Mouse (Mus musculus) MEL (cell line): ENCODE data around the gene Sgf29. TPM values are rescaled to one million over a fixed set of nuclear protein-coding genes. Genes with fewer than 3 reads are reported as not detected.

Source experiments
- DNase-seq: peaks from one replicate; pipeline ENCODE4 v3.0.0; 2011; ENCODE audit warnings: low read depth, low spot score
- H3K27ac ChIP-seq: 2 replicates; pipeline ENCODE4 v1.5.1; 2012; ENCODE audit warnings: low read depth, mild to moderate bottlenecking, control low read depth, low read length, moderate library complexity; ENCODE audit not compliant: control insufficient read depth
- H3K27me3 ChIP-seq, 2 experiments: fragments of 150-350 bp in 1 of 2; sonication (generic) in 1 of 2; 2 replicates each; pipeline ENCODE4 v1.6.1; 2012; ENCODE audit warnings: low read length in 2 of 2, mild to moderate bottlenecking in 2 of 2, improper control_type of control experiment in 1 of 2, moderate library complexity in 1 of 2; ENCODE audit not compliant: insufficient read depth in 2 of 2, control insufficient read depth in 1 of 2
- H3K36me3 ChIP-seq, 2 experiments: 2 replicates each; pipeline ENCODE4 v1.6.1; 2012 to 2014; ENCODE audit warnings: low read length in 2 of 2, improper control_type of control experiment in 1 of 2, inconsistent platforms in 1 of 2, mild to moderate bottlenecking in 1 of 2; ENCODE audit not compliant: insufficient read depth in 2 of 2, control insufficient read depth in 1 of 2
- H3K4me1 ChIP-seq, 2 experiments: fragments of 150-350 bp in 1 of 2; sonication (generic) in 1 of 2; 2 replicates each; pipeline ENCODE4 v1.6.1; 2012; ENCODE audit warnings: low read length in 2 of 2, improper control_type of control experiment in 1 of 2, mild to moderate bottlenecking in 1 of 2; ENCODE audit not compliant: insufficient read depth in 2 of 2, control insufficient read depth in 1 of 2
- H3K4me3 ChIP-seq, 2 experiments: fragments of 150-350 bp in 1 of 2; sonication (generic) in 1 of 2; 2 replicates each; pipeline ENCODE4 v1.5.1; 2012; ENCODE audit warnings: low read depth in 2 of 2, low read length in 2 of 2, mild to moderate bottlenecking in 2 of 2, moderate library complexity in 2 of 2, control low read depth in 1 of 2, improper control_type of control experiment in 1 of 2; ENCODE audit not compliant: control insufficient read depth in 1 of 2, insufficient read depth in 1 of 2
- H3K79me2 ChIP-seq: 2 replicates; pipeline ENCODE4 v1.6.1; 2012; ENCODE audit warnings: mild to moderate bottlenecking, low read length, moderate library complexity; ENCODE audit not compliant: control insufficient read depth, poor library complexity, insufficient read depth
- H3K9ac ChIP-seq: 2 replicates; pipeline ENCODE4 v1.6.1; 2012; ENCODE audit warnings: low read depth, mild to moderate bottlenecking, control low read depth, low read length, moderate library complexity; ENCODE audit not compliant: control insufficient read depth, poor library complexity, severe bottlenecking
- H3K9me3 ChIP-seq: fragments of 150-350 bp; sonication (generic); replicated peaks from 2 replicates; pipeline ENCODE4 v1.6.1; 2012; ENCODE audit warnings: mild to moderate bottlenecking, low read length, improper control_type of control experiment, moderate library complexity; ENCODE audit not compliant: insufficient read depth
- BHLHE40 ChIP-seq: IDR thresholded peaks from 2 replicates; pipeline ENCODE4 v1.6.1; 2012; ENCODE audit warnings: low read depth, mild to moderate bottlenecking, inconsistent platforms, low read length, improper control_type of control experiment, borderline replicate concordance
- CHD1 ChIP-seq: IDR thresholded peaks from 2 replicates; pipeline ENCODE4 v1.6.1; 2012; ENCODE audit warnings: low read depth, mild to moderate bottlenecking, inconsistent platforms, low read length, improper control_type of control experiment
- E2F4 ChIP-seq: IDR thresholded peaks from 2 replicates; pipeline ENCODE4 v1.6.1; 2011; ENCODE audit warnings: low read depth, low read length, improper control_type of control experiment, borderline replicate concordance
- ELF1 ChIP-seq: IDR thresholded peaks from 2 replicates; pipeline ENCODE4 v1.6.1; 2014; ENCODE audit warnings: low read depth, mild to moderate bottlenecking, inconsistent platforms, low read length, improper control_type of control experiment, moderate library complexity
- GABPA ChIP-seq: IDR thresholded peaks from 2 replicates; pipeline ENCODE4 v1.6.1; 2012; ENCODE audit warnings: low read depth, mild to moderate bottlenecking, inconsistent platforms, low read length, improper control_type of control experiment, moderate library complexity
- KAT2A ChIP-seq: conservative IDR thresholded peaks from 2 replicates; pipeline ENCODE4 v1.6.1; 2012; ENCODE audit warnings: low read depth, low read length, improper control_type of control experiment, inconsistent platforms
- MAFK ChIP-seq: IDR thresholded peaks from 2 replicates; pipeline ENCODE4 v1.6.1; 2011; ENCODE audit warnings: low read depth, mild to moderate bottlenecking, low read length, improper control_type of control experiment, borderline replicate concordance
- MAX ChIP-seq: IDR thresholded peaks from 2 replicates; pipeline ENCODE4 v1.6.1; 2011; ENCODE audit warnings: low read length, improper control_type of control experiment
- MEF2A ChIP-seq: IDR thresholded peaks from 2 replicates; pipeline ENCODE4 v1.6.1; 2014; ENCODE audit warnings: low read depth, mild to moderate bottlenecking, inconsistent platforms, low read length, improper control_type of control experiment; ENCODE audit not compliant: poor library complexity, insufficient replicate concordance, severe bottlenecking; ENCODE audit errors: extremely low read depth
- MYB ChIP-seq: IDR thresholded peaks from 2 replicates; pipeline ENCODE4 v1.6.1; 2011; ENCODE audit warnings: mild to moderate bottlenecking, low read depth, low read length, improper control_type of control experiment
- MYC ChIP-seq: IDR thresholded peaks from 2 replicates; pipeline ENCODE4 v1.6.1; 2011; ENCODE audit warnings: low read depth, mild to moderate bottlenecking, low read length, improper control_type of control experiment, moderate library complexity
- NRF1 ChIP-seq: IDR thresholded peaks from 2 replicates; pipeline ENCODE4 v1.6.1; 2014; ENCODE audit warnings: low read depth, mild to moderate bottlenecking, inconsistent platforms, low read length, improper control_type of control experiment, moderate library complexity; ENCODE audit not compliant: poor library complexity, insufficient read depth, severe bottlenecking
- POLR2A ChIP-seq, 2 experiments: IDR thresholded peaks; 2 replicates each; pipeline ENCODE4 v1.6.1; 2011 to 2012; ENCODE audit warnings: low read length in 2 of 2, mild to moderate bottlenecking in 2 of 2, control low read depth in 1 of 2, improper control_type of control experiment in 1 of 2, low read depth in 1 of 2, moderate library complexity in 1 of 2; ENCODE audit not compliant: control insufficient read depth in 1 of 2, insufficient read depth in 1 of 2, poor library complexity in 1 of 2
- POLR2AphosphoS2 ChIP-seq: IDR thresholded peaks from 2 replicates; pipeline ENCODE4 v1.6.1; 2011; ENCODE audit warnings: low read length, improper control_type of control experiment
- RCOR1 ChIP-seq: IDR thresholded peaks from 2 replicates; pipeline ENCODE4 v1.6.1; 2012; ENCODE audit warnings: low read depth, mild to moderate bottlenecking, inconsistent platforms, low read length, improper control_type of control experiment
- SIN3A ChIP-seq: IDR thresholded peaks from 2 replicates; pipeline ENCODE4 v1.6.1; 2012; ENCODE audit warnings: low read length, improper control_type of control experiment, inconsistent platforms
- SMC3 ChIP-seq: IDR thresholded peaks from 2 replicates; pipeline ENCODE4 v1.6.1; 2011; ENCODE audit warnings: low read depth, low read length, improper control_type of control experiment
- TBP ChIP-seq: IDR thresholded peaks from 2 replicates; pipeline ENCODE4 v1.8.0; 2011; ENCODE audit warnings: low read depth, low read length, improper control_type of control experiment
- USF1 ChIP-seq: IDR thresholded peaks from 2 replicates; pipeline ENCODE4 v1.6.1; 2014; ENCODE audit warnings: low read depth, mild to moderate bottlenecking, inconsistent platforms, low read length, improper control_type of control experiment, moderate library complexity
- ZMIZ1 ChIP-seq: IDR thresholded peaks from 2 replicates; pipeline ENCODE4 v1.6.1; 2012; ENCODE audit warnings: low read depth, mild to moderate bottlenecking, inconsistent platforms, low read length, improper control_type of control experiment, moderate library complexity
- polyA plus RNA-seq, 2 experiments: library from polyadenylated mRNA; stranded (reverse) in 1 of 2; unstranded in 1 of 2; fragments of >175 nt in 1 of 2; fragments of >200 nt in 1 of 2; gene quantifications; 2 replicates each; pipeline versions ENCODE4 v1.2.1 to v1.2.4; 2012; ENCODE audit warnings: low replicate concordance in 2 of 2, low read depth in 1 of 2; ENCODE audit not compliant: insufficient read length in 2 of 2, insufficient read depth in 1 of 2, missing spikeins in 1 of 2
- total RNA-seq: library from RNA; depleted of rRNA; stranded (reverse); fragments of 300-350 nt; gene quantifications from 2 replicates; pipeline ENCODE4 v1.2.3, GENCODE M21; 2012

Sgf29 gene
- total and polyA plus RNA-seq, 3 experiments = 81.7 to 117 TPM; not detected in 1

DNA sequence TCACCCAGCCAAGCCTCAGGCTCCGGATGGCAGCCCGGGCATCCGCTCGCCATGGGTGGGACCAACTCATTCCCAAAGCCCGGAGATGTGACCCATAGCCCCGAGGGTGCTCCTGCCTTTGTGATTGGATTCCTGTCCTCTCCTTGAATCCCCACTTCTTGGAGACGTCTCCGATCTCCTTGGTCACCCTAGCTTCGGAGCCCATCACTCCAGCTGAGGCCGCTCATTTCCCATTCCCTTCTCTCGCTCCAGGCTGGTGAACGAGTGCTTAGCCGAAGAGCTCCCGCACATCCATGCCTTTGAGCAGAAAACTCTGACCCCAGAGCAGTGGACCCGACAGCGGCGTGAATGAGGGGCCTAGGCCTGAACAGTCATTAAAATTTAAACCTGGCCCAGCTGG is 47.2 kb downstream of the Sgf29 start:
- Histone ChIP-seq H3K4me1 (peaks cover 2 to 16% of the 10 kb centered on the region in 2 experiments; a peak in 3 of 4 replicates), H3K9me3 (no peaks in the 10 kb centered on the region)
- DNase-seq = no peak
- TF ChIP-seq MEF2A (no peak), CHD1 (0 out of 2 replicates have a peak, but pooled peaks have one; percentile 66), GABPA (no peak), E2F4 (no peak), MAFK (no peak), MAX (0 out of 2 replicates have a peak, but pooled peaks have one; percentile 0), BHLHE40 (no peak), KAT2A (no peak)
- TF ChIP-seq, all 39 proteins: peak for 2
- Histone ChIP-seq H3K79me2 (peaks cover 21% of the 10 kb centered on the region), H3K9ac (peak overlapping the region; percentile 81), H3K27ac (no peak overlapping the region; the same call in 1 of the 2 replicates), H3K36me3 (peaks cover 0 to 17% of the 10 kb centered on the region in 2 experiments; a peak in 2 of 4 replicates), H3K27me3 (no peaks in the 10 kb centered on the region), H3K4me3 (peak overlapping the region; percentile 65 to 83)

- Histone ChIP-seq H3K27me3 (no peaks in the 10 kb centered on the region), H3K9ac (peak overlapping the region; percentile 81), H3K36me3 (peaks cover 0 to 22% of the 10 kb centered on the region in 2 experiments; a peak in 2 of 4 replicates), H3K79me2 (peaks cover 27% of the 10 kb centered on the region), H3K4me3 (peak overlapping the region; percentile 65 to 83), H3K9me3 (no peaks in the 10 kb centered on the region), H3K4me1 (peaks cover 3 to 22% of the 10 kb centered on the region in 2 experiments; a peak in 3 of 4 replicates), H3K27ac (no peak overlapping the region)
- DNase-seq = no peak
- no peak for TF ChIP-seq SIN3A
Measured at GRCm38 (mm10) chr7:126696886-126697285, 47.8 kb downstream of the Sgf29 start.

GRCm38 (mm10) chr7:126697838-126698237 is 48.7 kb downstream of the Sgf29 start:
- H3K9me3 ChIP-seq = no peaks in the 10 kb centered on the region
- H3K27ac ChIP-seq = no peak overlapping the region
- no peak for TF ChIP-seq BHLHE40
- TF ChIP-seq RCOR1 = no peak
- no peak for TF ChIP-seq ELF1
- TF ChIP-seq CHD1 = no peak
- TF ChIP-seq MYB = no peak
- no peak for TF ChIP-seq TBP
- no peak for TF ChIP-seq MAFK
- TF ChIP-seq POLR2AphosphoS2 = peak; percentile 62; the same call in 1 of the 2 replicates
- TF ChIP-seq GABPA = no peak
- TF ChIP-seq MEF2A = no peak
- TF ChIP-seq SMC3 = no peak
- TF ChIP-seq MYC = no peak
- no peak for TF ChIP-seq USF1
- TF ChIP-seq POLR2A (IDR thresholded peaks at IDR 0.05; ENCODE audit: control insufficient read depth in 1 of 2, insufficient read depth in 1 of 2, low read depth in 1 of 2, low read length in 2 of 2, poor library complexity in 1 of 2) = peak in 1 of 2 experiments; percentile 49; a peak in 2 of 4 replicates
- peak; percentile 20; the same call in 1 of the 2 replicates for TF ChIP-seq ZMIZ1
- no peak for TF ChIP-seq NRF1
- no peak overlapping the region for H3K9ac ChIP-seq
- DNase-seq = no peak
- peaks cover 36% of the 10 kb centered on the region for H3K79me2 ChIP-seq
- no peak overlapping the region for H3K4me3 ChIP-seq
- peaks cover 0 to 30% of the 10 kb centered on the region in 2 experiments; a peak in 2 of 4 replicates for H3K36me3 ChIP-seq
- no peaks in the 10 kb centered on the region for H3K27me3 ChIP-seq
- peaks cover 9 to 31% of the 10 kb centered on the region in 2 experiments; a peak in 3 of 4 replicates for H3K4me1 ChIP-seq
